Mouse (Mus musculus): Measurements from ENCODE around the gene Fam47c. TPM values are rescaled to one million over a fixed set of nuclear protein-coding genes. Genes with fewer than 3 reads are reported as not detected.

The Fam47c gene
- not detected for polyA plus RNA-seq (2017; shearing (Covaris generic))

DNA sequence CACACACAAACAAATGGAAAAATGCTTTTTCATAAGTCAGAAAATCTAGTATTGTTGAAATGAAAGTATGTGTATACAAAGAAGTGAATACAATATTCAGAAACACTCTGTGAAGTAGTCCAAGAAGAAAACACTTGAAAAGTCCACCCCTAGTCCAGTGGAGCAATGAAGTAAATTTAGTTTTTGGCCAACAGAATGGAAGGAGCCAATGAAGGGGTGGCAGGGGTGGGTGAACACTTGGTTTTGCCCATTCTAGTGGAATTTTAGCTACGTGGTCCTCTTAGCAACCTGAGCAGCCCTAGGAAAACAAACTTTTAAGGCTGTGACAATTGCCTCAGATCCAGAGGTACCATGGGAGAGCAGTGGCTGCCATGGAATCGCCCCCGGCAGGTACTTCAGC lies at the start of gene Fam47c:
TSS of gene Fam47c (plus strand) at position 301 of the 400 bp plus-strand sequence.
- no peak for ATAC-seq

DNA sequence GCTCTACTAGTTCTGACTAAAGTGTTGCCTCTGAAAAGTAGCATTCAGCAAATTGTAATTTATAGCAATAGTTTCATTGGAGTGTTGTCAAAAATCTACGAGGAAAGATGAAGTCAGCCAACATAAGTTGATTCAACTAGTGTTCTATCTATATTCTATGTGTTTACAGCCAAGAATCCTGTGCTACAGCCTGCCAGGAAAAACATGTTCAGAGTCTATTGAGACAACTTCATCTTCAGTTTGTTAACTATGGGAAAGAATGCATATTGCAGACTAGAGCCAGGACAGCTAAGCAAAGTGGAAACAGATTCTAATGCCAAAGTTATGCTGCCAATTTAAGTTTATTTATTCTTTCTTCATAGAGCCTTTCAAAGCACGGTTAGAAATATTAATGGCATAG lies 31.8 kb downstream of the Fam47c start:
- ATAC-seq: no peak

DNA sequence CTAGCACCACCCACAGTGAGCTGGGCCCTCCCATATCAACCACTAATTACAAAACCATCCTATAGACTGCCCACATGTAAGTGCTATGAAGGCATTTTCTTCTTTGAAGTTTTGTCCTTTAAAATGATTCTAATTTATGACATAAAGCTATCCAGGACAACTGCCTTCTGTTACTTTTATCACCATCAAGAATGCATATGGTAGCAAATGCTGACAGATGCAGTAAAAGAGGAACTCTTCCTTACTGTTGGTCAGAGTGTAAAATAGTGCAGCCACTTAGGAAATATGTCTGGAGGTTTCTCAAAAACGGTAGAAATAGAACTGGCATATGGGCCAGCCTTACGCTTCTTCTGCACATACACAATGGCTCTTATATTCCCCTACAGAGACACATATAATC lies 39.5 kb downstream of the Fam47c start:
- ATAC-seq: no peak

Other genes with a start within 250 kb of the Fam47c start
- 1 to 10 TPM; 7.5 to 8.6 TPM for gene Prrg1, start 153.9 kb upstream of the Fam47c start, polyA plus RNA-seq (2017; shearing (Covaris generic))

Data from CD4-positive, CD25-positive, alpha-beta regulatory T cell, adult 4 months (primary cell).